Mouse (Mus musculus): ENCODE measurements around the gene Arhgef28.

Gene Arhgef28

DNA sequence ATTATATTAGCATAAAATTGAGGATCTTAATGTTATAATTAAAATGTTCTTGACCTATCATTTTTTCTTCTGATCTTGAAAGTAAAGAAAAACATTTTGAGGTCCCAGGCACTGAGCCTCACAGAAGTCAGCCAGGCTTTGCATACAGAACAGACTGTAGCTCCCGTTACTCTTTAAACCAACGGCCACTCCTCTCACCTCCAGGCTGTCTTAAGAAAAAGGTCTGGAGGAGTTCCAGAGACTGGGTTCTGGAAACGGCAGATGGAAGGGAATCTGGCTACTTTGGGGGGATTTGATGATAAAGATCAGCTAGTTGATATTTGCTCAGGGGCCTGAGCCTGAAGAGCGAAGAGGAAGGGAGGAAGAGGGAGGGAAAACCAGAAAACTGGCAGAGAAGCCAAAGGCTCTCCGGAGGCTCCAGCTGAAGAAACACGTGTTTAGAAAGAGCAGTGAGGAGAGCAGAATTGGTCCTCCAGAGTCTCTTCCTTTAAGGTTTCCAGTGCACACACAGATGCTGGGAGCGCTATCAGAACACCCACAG, 251.2 kb downstream of the Arhgef28 start:
- DNase-seq: no peak

- DNase-seq: no peak
Observed at GRCm38 (mm10) chr13:97954051-97954450, 252.2 kb downstream of the Arhgef28 start.

- no peak for DNase-seq
Observed at GRCm38 (mm10) chr13:97953526-97953925, 252.7 kb downstream of the Arhgef28 start.

GRCm38 (mm10) chr13:97948856-97949255, 257.4 kb downstream of the Arhgef28 start:
- no peak for DNase-seq

DNA sequence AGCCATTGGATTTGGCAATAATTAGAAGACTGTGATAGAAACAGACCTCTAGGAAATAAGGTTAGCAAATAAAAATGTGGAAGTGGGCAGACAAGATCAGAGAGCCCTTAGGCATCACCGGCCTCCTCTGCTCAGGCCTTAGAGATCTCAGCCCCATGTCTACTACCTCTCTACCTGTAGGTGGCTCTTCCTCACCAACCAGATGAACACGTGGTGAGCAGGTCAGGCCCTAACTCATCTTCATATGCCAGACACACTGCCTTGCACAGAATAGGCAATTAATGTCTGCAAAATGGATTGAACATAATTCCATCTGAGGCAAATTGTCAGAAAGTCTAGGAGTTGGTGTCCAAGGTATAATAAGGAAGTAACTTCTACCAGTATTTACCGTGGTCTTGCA, 258.6 kb downstream of the Arhgef28 start:
- DNase-seq: no peak

GRCm38 (mm10) chr13:97946422-97946821, 259.8 kb downstream of the Arhgef28 start:
- DNase-seq: no peak

DNA sequence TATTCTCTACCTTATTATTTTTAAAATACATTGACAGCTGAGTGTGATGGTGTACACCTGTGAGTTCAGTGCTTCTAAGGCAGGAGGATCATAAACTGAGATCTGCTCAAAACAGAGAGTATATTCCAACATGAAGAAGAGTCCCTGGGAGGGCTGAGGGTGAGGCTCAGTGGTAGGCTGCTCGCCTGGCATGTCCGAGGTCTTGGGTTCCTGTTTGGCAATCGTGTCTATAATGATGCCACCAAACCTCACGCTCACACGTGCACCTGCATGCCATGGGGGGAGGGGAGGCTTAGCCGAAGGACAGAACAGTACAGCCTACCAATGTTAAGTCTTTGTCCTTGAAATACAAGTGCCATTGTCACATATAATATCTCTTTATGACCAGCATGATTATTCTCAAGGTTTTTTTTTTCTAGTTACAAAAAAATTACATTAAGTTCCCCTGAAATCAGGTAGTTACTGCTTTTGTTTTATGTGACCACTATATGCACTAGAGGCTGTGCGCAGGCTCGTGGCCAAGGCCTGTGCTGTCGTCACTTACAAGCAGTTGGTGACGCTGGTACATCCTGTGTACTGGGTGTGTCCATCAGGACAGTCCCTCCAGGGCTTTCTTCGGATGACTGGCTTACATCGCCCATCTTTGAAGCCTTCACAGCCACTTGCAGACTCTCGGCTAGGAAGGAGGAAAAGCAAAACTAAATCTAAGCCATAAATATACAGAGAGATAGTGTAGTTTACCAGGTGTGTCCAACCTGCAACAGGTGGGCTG, 264.1 kb downstream of the Arhgef28 start:
- DNase-seq: no peak

GRCm38 (mm10) chr13:97941099-97941498, 265.1 kb downstream of the Arhgef28 start:
- DNase-seq: peak in 1 of 2 experiments; percentile 25

GRCm38 (mm10) chr13:97939433-97940160, 266.6 kb downstream of the Arhgef28 start:
- peak in 1 of 2 experiments; percentile 54 for DNase-seq

- peak; percentile 85 to 92 for DNase-seq
Observed at GRCm38 (mm10) chr13:97938596-97939297, 267.5 kb downstream of the Arhgef28 start.

- peak in 1 of 2 experiments; percentile 70 for DNase-seq
Observed at GRCm38 (mm10) chr13:97937919-97938318, 268.3 kb downstream of the Arhgef28 start.

DNA sequence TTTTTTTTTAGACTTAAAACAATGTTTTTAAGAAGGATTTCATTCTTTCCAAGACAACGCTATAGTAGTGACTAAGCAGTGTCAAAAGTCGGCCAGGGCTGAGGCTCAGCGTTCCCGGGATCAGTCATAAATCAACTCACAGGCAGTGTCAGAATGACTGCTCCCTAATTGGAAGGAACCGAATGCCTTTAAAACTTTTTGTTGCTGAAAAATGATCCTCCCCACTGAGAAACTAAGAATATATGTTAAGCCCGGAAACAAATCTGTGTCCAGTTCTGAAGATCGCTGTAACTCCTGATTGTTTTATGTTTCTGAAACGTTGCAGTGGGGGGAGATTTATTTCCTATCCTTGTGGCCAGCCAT, 278.1 kb downstream of the Arhgef28 start:
- no peak for DNase-seq

- DNase-seq: no peak
Observed at GRCm38 (mm10) chr13:97927376-97928134, 278.7 kb downstream of the Arhgef28 start.

- DNase-seq: no peak
Observed at GRCm38 (mm10) chr13:97926371-97926770, 279.9 kb downstream of the Arhgef28 start.

GRCm38 (mm10) chr13:97923009-97923408, 283.2 kb downstream of the Arhgef28 start:
- no peak for DNase-seq

GRCm38 (mm10) chr13:97919590-97919989, 286.6 kb downstream of the Arhgef28 start:
- no peak for DNase-seq

- DNase-seq: no peak
Observed at GRCm38 (mm10) chr13:97918117-97918900, 287.9 kb downstream of the Arhgef28 start.

GRCm38 (mm10) chr13:97911013-97911412, 295.2 kb downstream of the Arhgef28 start:
- no peak for DNase-seq

DNA sequence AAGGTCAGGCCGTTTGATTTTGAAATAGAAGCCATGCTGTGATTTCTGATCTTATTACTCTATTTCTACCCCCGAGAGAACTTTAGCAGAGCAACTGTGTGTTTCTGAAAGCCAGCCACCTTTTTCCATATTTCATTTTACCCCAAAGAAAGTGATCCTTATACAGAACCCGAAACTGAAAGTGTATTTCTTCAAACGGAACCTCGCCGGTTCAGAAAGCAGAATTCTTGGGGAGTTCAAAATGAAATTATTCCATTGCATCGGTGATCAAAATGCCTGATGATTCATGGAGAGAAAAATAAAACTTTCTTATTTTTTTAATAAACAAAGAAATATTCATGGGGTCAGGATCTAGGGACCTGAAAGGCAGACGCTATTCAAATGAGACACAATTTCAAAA, 303.4 kb downstream of the Arhgef28 start:
- no peak for DNase-seq

DNA sequence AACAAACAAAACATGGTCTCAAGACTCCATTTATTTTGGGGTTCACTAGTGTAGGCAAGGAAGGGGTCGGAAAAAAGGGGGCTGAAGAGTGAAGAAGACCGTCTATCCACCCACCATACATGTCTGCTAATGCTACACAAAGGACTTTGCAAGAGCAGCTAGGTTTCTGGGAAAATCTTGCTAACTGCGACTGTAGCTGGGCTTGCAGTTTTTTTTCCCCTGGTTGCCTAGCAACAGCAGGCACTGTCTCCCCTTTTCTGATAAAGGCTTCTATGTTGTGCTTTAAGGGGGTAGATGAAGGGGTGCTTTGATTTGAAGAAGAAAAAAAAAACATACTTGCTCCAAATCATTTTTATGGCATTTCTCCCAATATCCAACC, 305.9 kb downstream of the Arhgef28 start:
- DNase-seq: no peak

GRCm38 (mm10) chr13:97899604-97900379, 306.4 kb downstream of the Arhgef28 start:
- no peak for DNase-seq

Measured in lung, postnatal 4 days (tissue).